Mouse (Mus musculus): ENCODE measurements around the gene Gja1. TPM values are rescaled to one million over a fixed set of nuclear protein-coding genes. Genes with fewer than 3 reads are reported as not detected.
"Not testable (repeated sequence)": the region's sequence is repeated elsewhere in the genome, so short reads cannot be mapped to it uniquely, and the experiment has no call there.

The Gja1 gene
- polyA plus RNA-seq, 1 experiment, result 21.4 TPM

DNA sequence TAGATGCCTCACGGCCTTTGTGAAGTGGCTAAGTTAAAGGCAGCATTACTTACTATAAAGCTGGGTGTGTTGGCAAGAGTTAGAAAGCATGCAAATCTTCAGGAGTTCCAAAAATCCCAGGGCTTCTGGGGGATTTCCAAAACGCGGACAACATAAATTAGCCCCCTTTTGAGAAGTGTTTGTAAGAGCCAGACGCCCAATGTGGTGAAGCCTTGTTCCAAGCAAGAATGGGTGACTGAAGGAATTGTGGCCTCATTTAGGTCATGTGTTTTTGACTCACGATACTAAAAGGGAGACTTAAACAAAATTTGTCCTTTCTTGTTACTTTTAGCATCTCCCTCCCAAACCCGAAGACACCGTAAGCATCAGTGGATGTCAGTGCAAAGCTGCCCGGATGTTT, 20.7 kb downstream of the Gja1 start:
- Histone ChIP-seq H3K36me3 (ENCODE audit: control insufficient read depth, insufficient read depth) (no peaks in the 10 kb centered on the region), H3K4me3 (no peak overlapping the region), H3K27me3 (ENCODE audit: control insufficient read depth, insufficient read depth, insufficient read length) (no peaks in the 10 kb centered on the region), H3K79me2 (ENCODE audit: control insufficient read depth, insufficient read depth) (no peaks in the 10 kb centered on the region), H3ac (ENCODE audit: control insufficient read depth, insufficient read length) (no peak overlapping the region), H3K4me2 (ENCODE audit: low read depth) (no peak overlapping the region)
- no peak for TF ChIP-seq TCF3 (IDR thresholded peaks at IDR 0.05; ENCODE audit: insufficient read length, low read depth)
- TF ChIP-seq CEBPB (IDR thresholded peaks at IDR 0.05; ENCODE audit: insufficient read depth, poor library complexity, severe bottlenecking), result no peak
- TF ChIP-seq POLR2A (IDR thresholded peaks at IDR 0.05; ENCODE audit: insufficient read length, low read depth), result no peak

- no peak overlapping the region for H3K4me2 ChIP-seq (ENCODE audit: low read depth)
- H3K4me3 ChIP-seq, result no peak overlapping the region
- TF ChIP-seq MYOG (IDR thresholded peaks at IDR 0.05; ENCODE audit: control insufficient read depth in 1 of 3, insufficient read depth in 1 of 3, insufficient read length in 2 of 3, low read depth in 2 of 3), result no peak
- TF ChIP-seq POLR2A (IDR thresholded peaks at IDR 0.05; ENCODE audit: insufficient read length, low read depth), result no peak
- TF ChIP-seq USF1 (IDR thresholded peaks at IDR 0.05; ENCODE audit: low read depth), result no peak
- no peak for TF ChIP-seq POLR2AphosphoS2 (IDR thresholded peaks at IDR 0.05; ENCODE audit: insufficient read length, low read depth)
- no peak for TF ChIP-seq E2F4 (IDR thresholded peaks at IDR 0.05; ENCODE audit: insufficient read depth)
- no peak for TF ChIP-seq SRF (IDR thresholded peaks at IDR 0.05; ENCODE audit: control insufficient read depth, insufficient read length, low read depth)
- TF ChIP-seq CEBPB (IDR thresholded peaks at IDR 0.05; ENCODE audit: insufficient read depth, poor library complexity, severe bottlenecking), result no peak
- TF ChIP-seq MAX (IDR thresholded peaks at IDR 0.05; ENCODE audit: low read depth), result no peak
- no peak for TF ChIP-seq REST (IDR thresholded peaks at IDR 0.05; ENCODE audit: insufficient read depth, insufficient read length)
- no peak for TF ChIP-seq TCF3 (IDR thresholded peaks at IDR 0.05; ENCODE audit: insufficient read length, low read depth)
- TF ChIP-seq MYOD1 (IDR thresholded peaks at IDR 0.05; ENCODE audit: control insufficient read depth in 1 of 3, insufficient read length in 2 of 3, low read depth in 2 of 3), result no peak
- TF ChIP-seq TCF12 (IDR thresholded peaks at IDR 0.05; ENCODE audit: insufficient read depth, poor library complexity, severe bottlenecking), result no peak
These were observed 21.2 kb downstream of the Gja1 start for GRCm38 (mm10) chr10:56398310-56398709.

GRCm38 (mm10) chr10:56401396-56401795, 24.3 kb downstream of the Gja1 start:
- not testable (repeated sequence) for H3K4me3 ChIP-seq; H3K36me3 ChIP-seq (ENCODE audit: control insufficient read depth, insufficient read depth); H3K4me2 ChIP-seq (ENCODE audit: low read depth); H3K27me3 ChIP-seq (ENCODE audit: control insufficient read depth, insufficient read depth, insufficient read length); H3K79me2 ChIP-seq (ENCODE audit: control insufficient read depth, insufficient read depth); H3ac ChIP-seq (ENCODE audit: control insufficient read depth, insufficient read length)

More at GRCm38 (mm10) chr10:56398310-56398709, 21.2 kb downstream of the Gja1 start:
- Histone ChIP-seq H3K36me3 (ENCODE audit: control insufficient read depth, insufficient read depth) (no peaks in the 10 kb centered on the region), H3K27me3 (ENCODE audit: control insufficient read depth, insufficient read depth, insufficient read length) (no peaks in the 10 kb centered on the region), H3K79me2 (ENCODE audit: control insufficient read depth, insufficient read depth) (no peaks in the 10 kb centered on the region), H3ac (ENCODE audit: control insufficient read depth, insufficient read length) (no peak overlapping the region)

DNA sequence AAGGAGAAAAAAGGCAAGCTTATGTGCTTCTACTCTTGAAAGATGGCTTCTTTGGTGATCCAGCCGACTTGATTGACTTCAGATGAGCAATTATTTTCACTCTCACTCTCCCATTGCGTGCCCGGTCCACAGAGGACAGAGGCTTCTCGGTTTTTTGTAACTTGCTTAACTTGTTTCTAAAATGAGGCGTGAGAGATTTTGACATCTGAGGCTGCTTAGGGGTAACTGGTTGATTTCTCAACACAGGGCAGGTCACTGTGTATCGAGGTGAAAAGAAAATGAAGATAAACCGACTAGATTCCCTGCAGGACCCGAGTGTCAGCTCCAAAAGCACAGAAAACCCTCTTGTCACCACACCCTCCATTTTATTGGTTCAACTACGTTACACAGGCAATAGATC, 28.8 kb downstream of the Gja1 start:
- H3K4me3 ChIP-seq, result no peak overlapping the region
- H3K79me2 ChIP-seq (ENCODE audit: control insufficient read depth, insufficient read depth), result no peaks in the 10 kb centered on the region
- no peak overlapping the region for H3K4me2 ChIP-seq (ENCODE audit: low read depth)
- no peak for TF ChIP-seq E2F4 (IDR thresholded peaks at IDR 0.05; ENCODE audit: insufficient read depth)
- no peak for TF ChIP-seq SRF (IDR thresholded peaks at IDR 0.05; ENCODE audit: control insufficient read depth, insufficient read length, low read depth)
- no peak overlapping the region for H3ac ChIP-seq (ENCODE audit: control insufficient read depth, insufficient read length)
- no peaks in the 10 kb centered on the region for H3K27me3 ChIP-seq (ENCODE audit: control insufficient read depth, insufficient read depth, insufficient read length)
- no peaks in the 10 kb centered on the region for H3K36me3 ChIP-seq (ENCODE audit: control insufficient read depth, insufficient read depth)

GRCm38 (mm10) chr10:56406386-56407130, 29.4 kb downstream of the Gja1 start:
- Histone ChIP-seq H3K4me2 (ENCODE audit: low read depth) (no peak overlapping the region), H3K79me2 (ENCODE audit: control insufficient read depth, insufficient read depth) (no peaks in the 10 kb centered on the region), H3K27me3 (ENCODE audit: control insufficient read depth, insufficient read depth, insufficient read length) (no peaks in the 10 kb centered on the region), H3K36me3 (ENCODE audit: control insufficient read depth, insufficient read depth) (no peaks in the 10 kb centered on the region), H3ac (ENCODE audit: control insufficient read depth, insufficient read length) (no peak overlapping the region), H3K4me3 (no peak overlapping the region)
- no peak for TF ChIP-seq USF1 (IDR thresholded peaks at IDR 0.05; ENCODE audit: low read depth)
- no peak for TF ChIP-seq MYOG (IDR thresholded peaks at IDR 0.05; ENCODE audit: control insufficient read depth in 1 of 3, insufficient read depth in 1 of 3, insufficient read length in 2 of 3, low read depth in 2 of 3)
- no peak for TF ChIP-seq TCF3 (IDR thresholded peaks at IDR 0.05; ENCODE audit: insufficient read length, low read depth)
- no peak for TF ChIP-seq TCF12 (IDR thresholded peaks at IDR 0.05; ENCODE audit: insufficient read depth, poor library complexity, severe bottlenecking)
- no peak for TF ChIP-seq MAX (IDR thresholded peaks at IDR 0.05; ENCODE audit: low read depth)
- TF ChIP-seq E2F4 (IDR thresholded peaks at IDR 0.05; ENCODE audit: insufficient read depth), result no peak

All from myocyte (in vitro differentiated cells).